In the genomic region with DNA sequence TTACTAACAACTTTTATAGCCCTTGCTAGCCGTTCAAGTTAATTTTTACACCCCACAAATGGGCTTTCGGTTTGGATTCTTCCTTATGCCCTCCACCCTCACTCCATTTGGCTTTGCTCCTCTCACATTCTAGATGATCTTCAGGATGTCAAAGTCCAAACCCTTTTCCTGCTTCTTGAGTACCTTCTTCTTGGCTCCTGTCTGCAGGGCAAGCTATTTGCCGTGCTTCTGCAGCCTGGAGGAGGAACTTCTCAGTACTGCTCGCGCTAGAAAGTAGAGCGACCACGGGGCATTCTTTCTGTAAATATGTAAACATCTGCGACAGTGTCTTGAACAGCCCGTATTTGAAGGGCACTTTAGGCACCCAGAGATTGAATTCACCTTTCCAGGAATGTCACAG, we compare ENCODE assay signal across 8 mouse cellular contexts. TPM values are rescaled to one million over a fixed set of nuclear protein-coding genes. Genes with fewer than 3 reads are reported as not detected.
A peak's percentile ranks its signal among the peaks of the same experiment; 100 is the strongest.
DNase-seq lines count a peak whose midpoint lies in the region; ATAC-seq lines count a peak whose summit lies in the region.

No protein-coding gene starts in this region.

- H3K27ac ChIP-seq in hindbrain, embryonic 13.5 days = no peak overlapping the region
- peak overlapping the region; percentile 96; the same call in 1 of the 2 replicates for H3K27ac ChIP-seq in limb, embryonic 15.5 days

- peak; percentile 2; the same call in 1 of the 2 replicates for ATAC-seq in hindbrain, embryonic 13.5 days (ENCODE audit: low FRiP score)
- ATAC-seq in limb, embryonic 15.5 days (ENCODE audit: insufficient number of reproducible peaks, low FRiP score, low TSS enrichment, low read depth) = no peak
- ATAC-seq in neutrophil, adult 5-6 weeks (ENCODE audit: extremely low read depth, insufficient number of reproducible peaks, low FRiP score, poor library complexity, severe bottlenecking) = 0 out of 2 replicates have a peak, but pooled peaks have one; percentile 13
- no peak for ATAC-seq in cerebellum, adult (ENCODE audit: insufficient number of reproducible peaks, low FRiP score, low TSS enrichment)

- peak; percentile 2 to 25 for DNase-seq in heart, adult 18-20 months
- DNase-seq in heart, postnatal 14 days = no peak
- peak; percentile 18 for DNase-seq in brain, adult 2 months (ENCODE audit: low read depth, low spot score)
- DNase-seq in layer of hippocampus, postnatal 14 days (ENCODE audit: low spot score in 2 of 2) = no peak

- intact Hi-C loops in heart, postnatal 14 days (cut with DNase I) = loop anchor here (5.0 kb wide), 3 partner anchors 59 to 94 kb away; no protein-coding TSS in a partner anchor

- peaks cover 27% of the 10 kb centered on the region for H3K4me1 ChIP-seq in hindbrain, embryonic 13.5 days (replicated peaks)
- H3K4me1 ChIP-seq in limb, embryonic 15.5 days = peaks cover 14% of the 10 kb centered on the region

- H3K4me3 ChIP-seq in hindbrain, embryonic 13.5 days = peak overlapping the region; percentile 65
- H3K4me3 ChIP-seq in limb, embryonic 15.5 days = peak overlapping the region; percentile 63

- no peaks in the 10 kb centered on the region for H3K36me3 ChIP-seq in hindbrain, embryonic 13.5 days
- H3K36me3 ChIP-seq in limb, embryonic 15.5 days = no peaks in the 10 kb centered on the region

- H3K9me3 ChIP-seq in hindbrain, embryonic 13.5 days = no peaks in the 10 kb centered on the region
- H3K9me3 ChIP-seq in limb, embryonic 15.5 days = no peaks in the 10 kb centered on the region

- H3K27me3 ChIP-seq in hindbrain, embryonic 13.5 days = no peaks in the 10 kb centered on the region
- no peaks in the 10 kb centered on the region for H3K27me3 ChIP-seq in limb, embryonic 15.5 days

- H3K9ac ChIP-seq in hindbrain, embryonic 13.5 days = peak overlapping the region; percentile 83
- peak overlapping the region; percentile 69 for H3K9ac ChIP-seq in limb, embryonic 15.5 days

- H3K4me2 ChIP-seq in hindbrain, embryonic 13.5 days = peak overlapping the region; percentile 85
- H3K4me2 ChIP-seq in limb, embryonic 15.5 days = peak overlapping the region; percentile 90

- 8% methylated on average over 9 of the region's 9 CpGs for WGBS in hindbrain, embryonic 13.5 days
- 1% methylated on average over 9 of the region's 9 CpGs for WGBS in limb, embryonic 15.5 days

RNA-seq across cellular contexts. Expression of a gene that starts 0.4 kb away (rescaled TPM):
- 1 to 10 TPM; 3.7 to 4.5 TPM for total RNA-seq in heart, adult 18-20 months (2021)
- total RNA-seq in heart, postnatal 14 days (2021) = 1 to 10 TPM; 7.5 TPM
- polyA plus RNA-seq in hindbrain, embryonic 13.5 days (2015; fragmentation: Nextera tagmentation; extraction: Ambion mirVana) = 55.2 and 60.2 TPM in 2 replicates
- 56.0 and 57.7 TPM in 2 replicates for polyA plus RNA-seq in limb, embryonic 15.5 days (2015; fragmentation: Nextera tagmentation; extraction: Ambion mirVana)
- 10.9 and 11.3 TPM in 2 replicates for total RNA-seq in neutrophil, adult 5-6 weeks (2017)
- total RNA-seq in layer of hippocampus, postnatal 14 days (2021) = 10 to 100 TPM; 70.3 to 73.9 TPM

Comparison
In these comparisons a context has a peak if more than half of its experiments do, and no peak if none do; other contexts are left out.
1. DNase-seq: peak in heart, adult 18-20 months (2 of 2) and brain, adult 2 months (single experiment); none in heart, postnatal 14 days (0 of 2) and layer of hippocampus, postnatal 14 days (0 of 2).
2. ATAC-seq: peak in hindbrain, embryonic 13.5 days (single experiment) and neutrophil, adult 5-6 weeks (single experiment); none in limb, embryonic 15.5 days (single experiment) and cerebellum, adult (single experiment).